Mouse (Mus musculus) lung, postnatal 14 days (tissue): ENCODE results near the gene Runx3.
"Not testable (repeated sequence)": the region's sequence is repeated elsewhere in the genome, so short reads cannot be mapped to it uniquely, and the experiment has no call there.

ENCODE experiments used
- DNase-seq: peaks from one replicate; pipeline ENCODE4 v3.0.0; 2021

The Runx3 gene

GRCm38 (mm10) chr4:135177568-135177967 lies 57.1 kb downstream of the Runx3 start:
- no peak for DNase-seq

GRCm38 (mm10) chr4:135179077-135179481 lies 58.6 kb downstream of the Runx3 start:
- peak; percentile 58 for DNase-seq

- DNase-seq = no peak
Observed at GRCm38 (mm10) chr4:135181819-135182218, 61.4 kb downstream of the Runx3 start.

GRCm38 (mm10) chr4:135184277-135184676 lies 63.8 kb downstream of the Runx3 start:
- not testable (repeated sequence) for DNase-seq

- no peak for DNase-seq
Observed at GRCm38 (mm10) chr4:135189452-135190008, 69.1 kb downstream of the Runx3 start.

DNA sequence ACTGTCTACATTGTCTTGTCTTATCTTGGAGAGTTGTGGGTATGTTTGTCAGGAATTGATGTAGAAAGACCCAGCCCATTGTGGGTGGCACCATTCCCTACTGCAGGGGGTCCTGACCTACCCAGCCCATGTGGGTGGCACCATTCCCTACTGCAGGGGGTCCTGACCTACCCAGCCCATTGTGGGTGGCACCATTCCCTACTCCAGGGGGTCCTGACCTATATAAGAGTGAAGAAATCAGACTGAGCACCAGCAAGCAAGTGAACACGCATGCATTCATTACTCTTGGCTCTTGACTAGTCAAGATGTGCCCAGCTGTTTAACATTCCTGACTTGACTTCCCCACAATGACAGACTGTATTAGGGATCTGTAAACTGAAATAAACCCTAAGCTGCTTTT lies 69.9 kb downstream of the Runx3 start:
- DNase-seq = no peak

DNA sequence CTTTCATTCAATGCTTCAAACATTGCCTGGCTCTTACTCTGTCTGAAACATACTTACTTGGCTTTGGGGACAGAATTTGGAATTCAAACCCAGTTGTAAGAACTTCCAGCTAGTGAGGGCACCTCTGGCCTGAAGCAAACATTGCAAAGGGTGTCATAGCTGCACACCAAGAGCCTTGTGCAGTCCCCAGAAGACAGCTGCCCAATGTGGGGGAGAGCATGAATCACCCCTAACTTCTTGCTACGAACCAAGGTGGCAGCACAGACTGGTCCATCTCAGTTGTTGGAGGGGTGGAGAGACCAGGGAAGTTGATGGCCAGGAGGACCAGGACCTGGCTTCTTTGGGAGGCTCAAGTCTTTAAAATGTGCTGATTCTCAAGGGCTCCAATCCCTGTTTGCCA lies 70.7 kb downstream of the Runx3 start:
- no peak for DNase-seq

DNA sequence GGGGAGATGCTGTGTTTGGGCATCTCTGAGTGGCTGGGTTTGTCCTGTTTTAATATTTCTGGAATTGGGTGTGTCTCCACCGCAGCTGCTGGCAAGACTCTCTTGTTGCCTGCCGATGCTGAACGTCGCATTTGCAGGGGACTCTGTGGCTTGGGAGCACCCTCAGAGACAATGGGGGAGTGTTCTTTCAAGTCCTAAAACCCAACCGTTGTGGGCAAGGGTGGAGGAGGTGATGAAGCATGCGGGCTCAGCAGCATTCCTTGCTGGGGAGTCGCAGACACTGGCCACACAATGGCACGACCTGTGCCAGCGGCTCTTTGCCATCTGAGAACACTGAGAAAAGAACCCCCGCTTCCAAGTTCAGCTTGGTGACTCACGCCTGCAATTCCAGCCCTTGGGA lies 71.2 kb downstream of the Runx3 start:
- DNase-seq = no peak

DNA sequence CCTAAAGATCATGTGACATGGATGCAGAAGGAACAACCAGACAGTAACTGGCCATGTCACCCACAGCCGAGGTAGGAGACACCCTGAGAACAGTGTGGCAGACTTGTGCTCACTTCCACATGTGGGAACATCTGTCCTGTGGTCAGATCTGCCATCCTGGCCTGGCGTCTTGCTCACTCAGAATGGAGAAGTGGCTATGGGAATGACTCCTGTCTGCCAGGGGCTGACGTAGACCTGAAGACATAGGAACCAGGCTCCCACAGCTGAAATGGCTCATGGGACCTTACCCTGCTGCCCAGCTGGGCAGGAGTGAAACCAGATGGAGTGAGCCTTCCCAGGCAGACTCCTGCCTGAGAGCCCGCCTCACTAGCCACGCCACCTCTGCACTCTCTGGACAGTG lies 72.4 kb downstream of the Runx3 start:
- DNase-seq = no peak

DNA sequence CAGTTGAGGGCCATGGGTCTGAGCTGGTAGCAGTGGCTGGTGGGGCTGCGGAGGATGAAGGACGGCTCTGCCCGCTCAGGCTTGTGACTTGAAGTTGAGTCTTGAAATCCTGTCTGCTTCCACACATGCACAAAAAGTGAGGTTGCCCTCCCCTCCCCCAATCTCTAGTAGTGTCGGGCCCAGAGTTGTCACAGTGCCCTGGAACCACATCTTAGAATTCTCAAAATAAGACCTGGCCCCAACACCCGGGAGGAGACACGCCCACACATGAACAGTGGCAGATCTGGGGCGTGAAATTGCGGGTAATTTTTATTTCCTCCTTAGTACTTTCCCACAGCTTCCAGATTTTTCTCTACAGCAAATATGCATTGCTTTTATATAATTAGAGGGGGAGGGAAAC lies 77.4 kb downstream of the Runx3 start:
- DNase-seq = no peak

DNA sequence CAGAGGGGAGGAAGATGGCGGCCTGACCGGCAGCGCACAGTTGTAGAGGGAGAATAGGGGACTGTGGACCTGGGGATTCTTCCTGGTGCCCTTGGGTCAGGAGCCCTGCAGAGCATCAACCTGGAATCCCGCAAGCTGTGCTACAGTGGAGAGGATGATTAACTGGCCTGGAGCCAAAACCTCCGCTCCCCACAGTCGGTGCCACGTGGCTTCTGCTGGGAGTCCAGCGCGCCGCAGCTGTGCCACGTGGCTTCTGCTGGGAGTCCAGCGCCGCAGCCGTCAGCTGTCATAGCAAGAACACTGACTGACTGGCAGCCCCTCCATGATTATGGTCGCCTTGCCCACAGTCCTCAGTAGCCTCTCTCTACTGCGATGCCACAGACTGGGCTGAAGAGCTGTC lies 81.3 kb downstream of the Runx3 start:
- DNase-seq = no peak

DNA sequence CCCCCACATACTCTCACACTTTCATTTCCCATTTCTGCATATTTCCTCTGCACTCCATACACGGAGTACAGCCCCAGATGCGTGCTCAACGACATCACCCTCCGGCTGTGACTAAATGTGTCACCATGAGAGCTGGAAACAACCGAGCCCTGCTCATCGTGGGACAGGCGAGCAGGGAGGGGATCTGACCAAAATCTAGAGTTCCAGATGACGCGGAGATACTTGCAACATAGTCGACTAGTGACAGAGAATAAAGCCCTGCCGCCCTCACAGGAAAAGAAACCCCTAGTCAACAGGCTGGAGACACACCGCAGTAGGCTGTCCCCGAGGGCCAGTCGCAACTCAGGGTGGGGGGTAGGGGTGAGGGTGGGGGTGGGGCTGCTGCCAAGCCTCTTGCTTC lies 82.8 kb downstream of the Runx3 start:
- DNase-seq = peak; percentile 41

- DNase-seq = no peak
Observed at GRCm38 (mm10) chr4:135203806-135204560, 83.5 kb downstream of the Runx3 start.

DNA sequence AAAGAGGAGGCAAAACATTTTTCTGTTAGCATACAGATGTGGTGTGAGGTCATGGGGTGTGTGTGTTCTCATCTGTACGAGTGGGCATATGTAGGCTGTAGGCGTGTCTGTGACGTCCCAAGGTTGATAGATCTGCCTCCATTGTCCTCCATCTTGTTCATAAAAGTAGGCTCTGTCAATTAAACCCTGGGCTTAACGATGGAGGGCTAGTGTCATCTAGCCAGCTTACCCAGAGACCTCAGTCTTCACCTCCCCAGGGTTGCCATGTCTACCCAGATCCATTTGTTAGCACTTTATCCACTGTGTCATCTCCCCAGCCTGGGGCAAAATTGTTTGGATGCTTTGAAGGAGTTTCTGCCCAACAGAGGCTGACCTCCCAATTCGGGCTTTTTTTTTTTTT lies 84.2 kb downstream of the Runx3 start:
- no peak for DNase-seq

DNA sequence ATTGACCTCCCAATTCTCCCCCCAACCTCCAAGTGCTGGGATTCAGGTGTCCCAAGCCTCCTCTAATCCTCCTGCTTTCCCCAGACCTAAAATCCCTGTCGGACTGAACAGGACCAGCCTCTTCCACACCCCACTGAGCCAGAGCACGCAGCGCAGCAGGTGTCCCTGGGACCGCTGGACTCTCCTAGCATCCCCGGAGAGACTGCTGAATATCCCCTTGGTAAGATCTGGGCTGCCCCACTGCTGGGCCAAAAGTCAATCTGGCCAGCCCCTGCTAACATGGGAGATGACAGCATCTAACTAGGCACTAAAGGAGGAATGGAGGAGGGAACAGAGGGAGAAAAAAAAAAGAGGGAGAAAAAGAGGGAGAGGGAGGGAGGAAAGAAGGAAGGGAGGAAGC lies 84.8 kb downstream of the Runx3 start:
- no peak for DNase-seq

DNA sequence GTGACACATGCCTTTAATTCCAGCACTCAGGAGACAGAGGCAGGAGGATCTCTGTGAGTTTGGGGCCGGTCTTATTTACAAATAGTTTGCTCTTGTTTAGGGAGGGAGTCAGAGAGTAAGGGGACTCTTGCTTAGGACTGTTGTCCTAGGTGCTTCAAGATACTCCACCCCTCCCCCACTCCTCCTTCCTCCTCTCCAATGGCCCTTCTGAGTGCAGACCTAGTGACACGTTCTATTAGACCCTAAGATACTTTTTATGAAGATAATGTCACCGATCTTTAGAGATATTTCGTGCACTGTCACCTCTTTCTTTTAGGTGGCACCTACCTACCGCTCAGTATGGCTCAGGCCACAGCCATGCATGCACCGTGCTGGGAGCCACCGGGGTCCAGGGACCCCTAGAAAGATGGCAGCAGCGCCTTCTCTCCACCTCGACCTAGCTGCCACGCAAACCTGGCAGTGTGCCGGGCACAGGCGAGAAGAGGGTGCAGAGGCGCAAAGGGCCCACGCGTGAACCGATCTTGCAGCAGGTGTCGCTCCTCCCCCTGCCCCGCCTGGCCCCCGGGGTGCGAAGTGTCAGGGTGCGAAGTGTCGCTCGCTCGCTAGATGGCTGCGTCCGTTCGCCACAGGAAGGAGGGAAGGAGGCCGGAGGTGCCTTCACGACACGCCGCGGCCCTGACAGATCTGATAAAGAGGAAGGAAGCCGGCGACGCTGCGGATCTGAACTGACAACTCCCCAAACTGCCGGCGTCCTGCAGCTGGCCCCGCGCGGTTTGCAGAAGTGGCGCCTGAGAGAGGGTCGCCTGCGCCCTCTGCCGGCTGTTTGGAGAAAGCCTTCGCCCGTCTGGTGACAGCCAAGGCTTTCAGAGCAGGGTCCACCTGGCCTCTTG lies 85.5 kb downstream of the Runx3 start:
- peak; percentile 90 for DNase-seq

GRCm38 (mm10) chr4:135209846-135210245 lies 89.4 kb downstream of the Runx3 start:
- DNase-seq = no peak

DNA sequence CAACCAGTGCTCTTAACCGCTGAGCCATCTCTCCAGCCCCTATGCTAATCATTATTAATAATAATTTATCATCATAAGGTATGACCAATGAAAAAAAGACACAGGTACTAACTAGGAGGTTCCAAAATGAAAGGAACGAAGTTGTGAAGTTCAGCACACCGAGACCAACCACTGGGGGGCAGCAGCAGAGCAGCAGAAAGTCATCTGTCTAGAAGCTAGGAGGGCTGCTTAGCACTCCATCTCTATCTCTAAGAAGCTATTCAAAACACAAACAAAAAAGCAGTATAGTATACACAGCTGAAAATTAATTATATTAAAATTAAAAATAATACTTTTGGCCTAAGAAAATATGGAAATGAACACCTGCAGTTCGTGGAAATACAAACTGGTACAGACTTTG lies 99.2 kb downstream of the Runx3 start:
- peak; percentile 89 for DNase-seq

GRCm38 (mm10) chr4:135220641-135221040 lies 100.2 kb downstream of the Runx3 start:
- no peak for DNase-seq

- peak; percentile 60 for DNase-seq
Observed at GRCm38 (mm10) chr4:135221632-135222407, 101.4 kb downstream of the Runx3 start.

- no peak for DNase-seq
Observed at GRCm38 (mm10) chr4:135223808-135224207, 103.4 kb downstream of the Runx3 start.

DNA sequence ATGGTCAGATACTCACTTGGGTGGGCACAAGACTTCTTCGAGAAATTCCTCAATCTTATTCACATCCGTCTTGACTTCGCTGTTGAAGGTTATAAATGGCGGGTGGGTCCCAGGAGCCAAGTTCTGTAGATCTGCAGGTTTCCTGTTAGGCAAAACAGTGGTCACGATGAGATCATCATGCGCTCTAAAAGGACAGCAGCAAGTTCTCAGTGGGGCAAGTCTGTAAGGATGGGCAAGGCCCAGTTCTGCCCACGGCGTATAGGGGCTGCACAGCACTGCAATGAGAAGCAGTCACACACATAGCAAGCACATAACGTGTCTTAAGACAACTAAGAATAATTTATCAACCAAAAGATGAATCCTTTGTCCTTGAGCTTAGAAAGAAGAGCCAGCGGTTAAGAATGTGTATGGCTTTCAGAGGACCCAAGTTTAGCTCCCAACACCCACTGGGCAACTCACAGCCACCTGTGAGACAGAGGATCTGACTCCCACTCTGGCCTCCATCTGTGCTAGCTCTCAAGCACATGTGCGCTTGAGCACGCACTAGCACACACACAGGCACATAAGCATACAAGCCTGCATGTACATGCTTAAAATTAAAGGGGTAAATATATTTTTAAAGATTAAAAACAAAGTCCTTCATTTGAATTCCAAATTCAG lies 105.7 kb downstream of the Runx3 start:
- no peak for DNase-seq
